Mouse (Mus musculus) thymus, adult 2 months (tissue): ENCODE results near the gene Tmem30a.

Experiments used
- CTCF ChIP-seq: fragments of 200-500 bp; IDR thresholded peaks from 2 replicates; pipeline ENCODE4 v1.5.1; 2012; ENCODE audit warnings: mild to moderate bottlenecking, control low read depth, low read length, moderate library complexity, borderline replicate concordance; ENCODE audit not compliant: control insufficient read depth, poor library complexity, insufficient read depth; ENCODE audit errors: extremely low read depth
- POLR2A ChIP-seq: fragments of 200-500 bp; IDR thresholded peaks from 2 replicates; pipeline ENCODE4 v1.6.1; 2012; ENCODE audit warnings: mild to moderate bottlenecking, low read length, control low read depth, moderate library complexity; ENCODE audit not compliant: control insufficient read depth, poor library complexity, insufficient read depth; ENCODE audit errors: extremely low read depth

DNA sequence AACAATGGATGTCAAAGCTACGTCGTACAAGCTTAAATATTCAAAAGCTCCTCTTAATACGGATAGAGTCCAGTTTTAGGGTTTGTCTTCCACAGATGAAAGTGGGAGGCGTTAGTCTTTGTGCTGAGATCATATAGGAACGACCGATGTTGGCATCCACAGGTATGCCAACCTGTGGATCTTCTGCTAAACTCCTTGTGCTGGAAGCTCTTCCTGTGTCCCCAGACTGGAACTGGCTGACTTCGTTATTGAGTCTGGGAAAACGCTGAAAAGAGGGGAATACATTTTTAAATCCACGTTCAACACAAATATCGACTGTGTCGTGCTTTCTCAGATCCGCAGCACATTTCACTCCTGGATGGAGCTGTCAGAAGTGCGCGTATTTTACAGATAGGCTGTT lies 33.2 kb downstream of the Tmem30a start:
- no peak for TF ChIP-seq CTCF
- no peak for TF ChIP-seq POLR2A
